Mouse (Mus musculus): Measurements from ENCODE around the gene Homer1.

DNA sequence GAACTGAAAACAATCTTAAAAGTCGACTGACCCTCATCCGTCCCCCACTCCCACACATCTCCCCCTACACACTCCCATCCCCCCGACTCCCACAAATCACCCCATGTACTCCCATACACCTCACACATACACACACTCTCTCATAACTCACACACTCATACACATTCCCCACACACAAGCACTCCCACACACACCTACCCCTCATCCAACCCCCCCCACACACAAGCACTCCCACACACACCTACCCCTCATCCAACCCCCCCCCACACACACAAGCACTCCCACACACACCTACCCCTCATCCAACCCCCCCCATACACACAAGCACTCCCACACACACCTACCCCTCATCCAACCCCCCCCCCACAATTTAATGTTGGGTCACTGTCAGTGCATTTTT lies 140.7 kb downstream of the Homer1 start:
- TF ChIP-seq POLR2A (IDR thresholded peaks at IDR 0.05; ENCODE audit: insufficient read length, low read depth) (no peak), POLR2AphosphoS2 (IDR thresholded peaks at IDR 0.05; ENCODE audit: insufficient read length, low read depth) (no peak)
